Mouse (Mus musculus): Measurements from ENCODE around the gene Bcas1. TPM values are rescaled to one million over a fixed set of nuclear protein-coding genes. Genes with fewer than 3 reads are reported as not detected.

The Bcas1 gene
- polyA plus RNA-seq (2016; fragmentation: Nextera tagmentation; extraction: Ambion mirVana), result 5.2 and 5.7 TPM in 2 replicates

DNA sequence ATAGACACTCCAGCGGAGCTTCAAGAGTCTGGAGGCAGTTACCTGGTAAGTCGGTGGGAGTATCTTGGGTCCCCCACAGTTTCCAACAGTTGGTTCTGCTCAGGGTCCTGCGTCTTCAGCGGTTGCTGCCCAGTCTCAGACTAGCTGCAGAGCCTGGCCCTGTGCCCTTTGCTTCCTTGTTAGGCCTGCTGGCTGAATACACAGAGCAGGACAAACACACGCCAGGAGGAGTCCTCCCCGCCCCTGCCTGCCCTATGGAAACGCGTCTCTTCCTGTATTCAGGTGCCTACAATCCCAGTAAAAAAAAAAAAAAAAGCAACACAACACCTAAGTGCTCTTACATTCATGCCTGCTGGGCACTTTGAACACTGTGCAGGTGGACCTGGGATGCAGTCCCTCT lies at the start of gene Bcas1:
Gene Bcas1 (minus strand): TSS at position 142 of the 400 bp plus-strand sequence.
- 0 out of 2 replicates have a peak within 1 kb of the TSS, but pooled peaks have one; percentile 3 for H3K4me3 ChIP-seq
- peak; percentile 61 for ATAC-seq
- 50% methylated on average over 8 of the region's 8 CpGs for WGBS (ENCODE audit: insufficient replicate concordance)
- no peak within 1 kb of the TSS for H3K4me2 ChIP-seq
- no peaks in the 10 kb centered on the region for H3K4me1 ChIP-seq
- H3K36me3 ChIP-seq, result no peaks in the 10 kb centered on the region
- no peaks in the 10 kb centered on the region for H3K9me3 ChIP-seq (replicated peaks)
- H3K27ac ChIP-seq, result peak within 1 kb of the TSS; percentile 28; the same call in 1 of the 2 replicates
- no peaks in the 10 kb centered on the region for H3K27me3 ChIP-seq (replicated peaks)
- H3K9ac ChIP-seq, result no peak within 1 kb of the TSS

- 0 out of 2 replicates have a peak, but pooled peaks cover 2% of the 10 kb centered on the region for H3K9me3 ChIP-seq (replicated peaks)
- no peak overlapping the region for H3K27ac ChIP-seq
- H3K27me3 ChIP-seq (replicated peaks), result 0 out of 2 replicates have a peak, but pooled peaks cover 5% of the 10 kb centered on the region
- H3K4me1 ChIP-seq, result no peaks in the 10 kb centered on the region
- no peak for ATAC-seq
- H3K36me3 ChIP-seq, result no peaks in the 10 kb centered on the region
- H3K4me2 ChIP-seq, result no peak overlapping the region
- no peak overlapping the region for H3K9ac ChIP-seq
- H3K4me3 ChIP-seq, result no peak overlapping the region
- 78% methylated on average over 8 of the region's 8 CpGs for WGBS (ENCODE audit: insufficient replicate concordance)
Observed at GRCm38 (mm10) chr2:170476643-170477042, 49.0 kb upstream of the Bcas1 start.

DNA sequence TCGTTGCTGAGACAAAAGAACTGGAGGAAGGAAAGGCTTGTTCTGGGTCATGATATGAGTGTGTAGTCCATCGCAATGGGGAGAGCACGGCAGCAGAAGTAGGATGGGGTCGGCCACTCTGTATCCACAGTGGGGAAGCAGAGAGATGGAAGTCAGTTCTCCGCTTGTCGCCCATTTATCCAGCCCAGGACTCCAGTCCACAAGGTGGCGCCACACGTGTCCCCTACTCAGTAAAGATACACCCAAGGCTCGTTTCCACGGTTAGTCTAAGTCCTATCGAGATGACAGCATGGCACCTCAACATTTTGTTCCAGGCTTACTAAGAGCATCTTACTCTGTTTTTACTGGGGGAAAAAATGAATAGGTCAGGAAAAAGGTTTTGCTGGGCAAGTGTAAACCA lies 48.6 kb upstream of the Bcas1 start:
- H3K9ac ChIP-seq, result no peak overlapping the region
- ATAC-seq, result no peak
- H3K4me3 ChIP-seq, result no peak overlapping the region
- H3K27me3 ChIP-seq (replicated peaks), result 0 out of 2 replicates have a peak, but pooled peaks cover 5% of the 10 kb centered on the region
- no peak overlapping the region for H3K27ac ChIP-seq
- no peaks in the 10 kb centered on the region for H3K4me1 ChIP-seq
- 0 out of 2 replicates have a peak, but pooled peaks cover 2% of the 10 kb centered on the region for H3K9me3 ChIP-seq (replicated peaks)
- H3K36me3 ChIP-seq, result no peaks in the 10 kb centered on the region
- H3K4me2 ChIP-seq, result no peak overlapping the region
- WGBS (ENCODE audit: insufficient replicate concordance), result 55% methylated on average over 11 of the region's 11 CpGs

GRCm38 (mm10) chr2:170475164-170475563 lies 47.5 kb upstream of the Bcas1 start:
- Histone ChIP-seq H3K27me3 (replicated peaks) (peaks cover 12% of the 10 kb centered on the region; the same call in 1 of the 2 replicates), H3K4me2 (no peak overlapping the region), H3K9me3 (replicated peaks) (0 out of 2 replicates have a peak, but pooled peaks cover 2% of the 10 kb centered on the region), H3K4me1 (no peaks in the 10 kb centered on the region), H3K27ac (no peak overlapping the region), H3K36me3 (no peaks in the 10 kb centered on the region), H3K9ac (no peak overlapping the region), H3K4me3 (no peak overlapping the region)
- WGBS (ENCODE audit: insufficient replicate concordance), result 80% methylated on average over 3 of the region's 3 CpGs
- no peak for ATAC-seq

- 79% methylated on average over 5 of the region's 5 CpGs for WGBS (ENCODE audit: insufficient replicate concordance)
- H3K36me3 ChIP-seq, result no peaks in the 10 kb centered on the region
- H3K4me1 ChIP-seq, result peaks cover 3% of the 10 kb centered on the region; the same call in 1 of the 2 replicates
- H3K9me3 ChIP-seq (replicated peaks), result 0 out of 2 replicates have a peak, but pooled peaks cover 2% of the 10 kb centered on the region
- ATAC-seq, result no peak
- H3K27me3 ChIP-seq (replicated peaks), result peaks cover 12% of the 10 kb centered on the region; the same call in 1 of the 2 replicates
- no peak overlapping the region for H3K9ac ChIP-seq
- H3K4me3 ChIP-seq, result no peak overlapping the region
- no peak overlapping the region for H3K4me2 ChIP-seq
- H3K27ac ChIP-seq, result no peak overlapping the region
Observed at GRCm38 (mm10) chr2:170474125-170474524, 46.5 kb upstream of the Bcas1 start.

- no peak for ATAC-seq
- WGBS (ENCODE audit: insufficient replicate concordance), result 58% methylated on average over 5 of the region's 5 CpGs
Observed at GRCm38 (mm10) chr2:170470591-170470990, 42.9 kb upstream of the Bcas1 start.

DNA sequence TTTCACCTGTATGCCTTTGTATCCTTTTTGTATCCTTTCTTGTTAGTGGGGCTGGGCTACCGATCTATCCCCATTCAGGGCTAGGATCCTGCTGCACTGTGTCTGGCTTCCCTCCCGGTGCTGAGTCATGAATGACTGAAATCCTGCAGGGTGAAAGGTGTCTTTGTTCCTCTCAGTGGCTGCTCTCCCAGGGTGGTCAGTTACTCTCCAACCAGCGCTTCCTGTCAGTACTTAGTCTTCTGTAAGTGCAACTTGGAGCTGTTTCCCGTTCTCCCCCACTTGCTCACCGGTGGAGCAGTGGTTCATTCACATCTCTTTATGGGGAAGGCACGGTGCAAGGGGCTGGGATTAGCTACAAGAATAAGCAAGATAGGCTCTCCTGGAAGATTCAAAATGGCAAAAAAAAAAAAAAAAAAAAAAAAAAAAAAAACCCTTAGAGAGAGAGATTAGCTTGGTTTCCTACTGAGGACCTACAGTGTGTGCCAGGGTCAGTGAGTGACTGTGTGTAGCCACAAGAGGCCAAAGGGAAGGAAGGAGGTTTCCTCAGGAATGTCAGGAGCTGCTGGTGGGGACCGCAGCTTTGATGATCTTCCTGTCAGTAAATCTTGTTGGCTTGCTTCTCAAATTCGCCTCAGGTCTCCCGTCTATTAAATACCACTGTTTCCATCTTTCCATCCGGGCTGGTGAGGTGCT lies 42.1 kb upstream of the Bcas1 start:
- no peak for ATAC-seq
- no peak overlapping the region for H3K27ac ChIP-seq
- H3K27me3 ChIP-seq (replicated peaks), result peaks cover 7% of the 10 kb centered on the region; the same call in 1 of the 2 replicates
- H3K4me1 ChIP-seq, result peaks cover 3% of the 10 kb centered on the region; the same call in 1 of the 2 replicates
- 6% methylated on average over 10 of the region's 10 CpGs for WGBS (ENCODE audit: insufficient replicate concordance)
- 0 out of 2 replicates have a peak, but pooled peaks cover 2% of the 10 kb centered on the region for H3K9me3 ChIP-seq (replicated peaks)
- H3K4me3 ChIP-seq, result no peak overlapping the region
- no peaks in the 10 kb centered on the region for H3K36me3 ChIP-seq
- no peak overlapping the region for H3K9ac ChIP-seq
- no peak overlapping the region for H3K4me2 ChIP-seq

More at GRCm38 (mm10) chr2:170470591-170470990, 42.9 kb upstream of the Bcas1 start:
- Histone ChIP-seq H3K4me1 (peaks cover 3% of the 10 kb centered on the region; the same call in 1 of the 2 replicates), H3K27ac (no peak overlapping the region), H3K9me3 (replicated peaks) (0 out of 2 replicates have a peak, but pooled peaks cover 2% of the 10 kb centered on the region), H3K9ac (no peak overlapping the region), H3K27me3 (replicated peaks) (peaks cover 7% of the 10 kb centered on the region; the same call in 1 of the 2 replicates), H3K36me3 (no peaks in the 10 kb centered on the region), H3K4me3 (no peak overlapping the region), H3K4me2 (no peak overlapping the region)

GRCm38 (mm10) chr2:170468009-170468408 lies 40.4 kb upstream of the Bcas1 start:
- Histone ChIP-seq H3K9ac (no peak overlapping the region), H3K4me3 (no peak overlapping the region), H3K9me3 (replicated peaks) (no peaks in the 10 kb centered on the region), H3K4me2 (no peak overlapping the region), H3K4me1 (peaks cover 3% of the 10 kb centered on the region; the same call in 1 of the 2 replicates), H3K27me3 (replicated peaks) (peaks cover 7% of the 10 kb centered on the region; the same call in 1 of the 2 replicates), H3K27ac (no peak overlapping the region), H3K36me3 (no peaks in the 10 kb centered on the region)
- ATAC-seq, result no peak

- Histone ChIP-seq H3K9ac (no peak overlapping the region), H3K9me3 (replicated peaks) (no peaks in the 10 kb centered on the region), H3K36me3 (no peaks in the 10 kb centered on the region), H3K4me3 (no peak overlapping the region), H3K27ac (no peak overlapping the region), H3K4me2 (no peak overlapping the region), H3K27me3 (replicated peaks) (no peaks in the 10 kb centered on the region; the same call in 1 of the 2 replicates), H3K4me1 (peaks cover 3% of the 10 kb centered on the region; the same call in 1 of the 2 replicates)
- WGBS (ENCODE audit: insufficient replicate concordance), result 55% methylated on average over 4 of the region's 4 CpGs
- no peak for ATAC-seq
Observed at GRCm38 (mm10) chr2:170464817-170465216, 37.2 kb upstream of the Bcas1 start.

GRCm38 (mm10) chr2:170461652-170462051 lies 34.0 kb upstream of the Bcas1 start:
- Histone ChIP-seq H3K27ac (no peak overlapping the region), H3K36me3 (no peaks in the 10 kb centered on the region), H3K4me1 (no peaks in the 10 kb centered on the region), H3K27me3 (replicated peaks) (no peaks in the 10 kb centered on the region), H3K9ac (no peak overlapping the region), H3K9me3 (replicated peaks) (no peaks in the 10 kb centered on the region), H3K4me3 (no peak overlapping the region), H3K4me2 (no peak overlapping the region)
- WGBS (ENCODE audit: insufficient replicate concordance), result 58% methylated on average over 7 of the region's 7 CpGs
- ATAC-seq, result no peak

GRCm38 (mm10) chr2:170459805-170460204 lies 32.2 kb upstream of the Bcas1 start:
- Histone ChIP-seq H3K4me2 (no peak overlapping the region), H3K36me3 (no peaks in the 10 kb centered on the region), H3K4me3 (no peak overlapping the region), H3K4me1 (no peaks in the 10 kb centered on the region), H3K9me3 (replicated peaks) (no peaks in the 10 kb centered on the region), H3K9ac (no peak overlapping the region), H3K27me3 (replicated peaks) (no peaks in the 10 kb centered on the region), H3K27ac (0 out of 2 replicates have a peak overlapping the region, but pooled peaks have one; percentile 6)
- ATAC-seq, result peak; percentile 77
- WGBS (ENCODE audit: insufficient replicate concordance), result 49% methylated on average over 9 of the region's 9 CpGs

GRCm38 (mm10) chr2:170459183-170459582 lies 31.5 kb upstream of the Bcas1 start:
- H3K4me3 ChIP-seq, result no peak overlapping the region
- H3K4me1 ChIP-seq, result no peaks in the 10 kb centered on the region
- ATAC-seq, result no peak
- no peaks in the 10 kb centered on the region for H3K36me3 ChIP-seq
- no peaks in the 10 kb centered on the region for H3K27me3 ChIP-seq (replicated peaks)
- WGBS (ENCODE audit: insufficient replicate concordance), result 59% methylated on average over 10 of the region's 10 CpGs
- H3K27ac ChIP-seq, result peak overlapping the region; percentile 20; the same call in 1 of the 2 replicates
- no peak overlapping the region for H3K9ac ChIP-seq
- H3K4me2 ChIP-seq, result no peak overlapping the region
- no peaks in the 10 kb centered on the region for H3K9me3 ChIP-seq (replicated peaks)

Data from liver, embryonic 12.5 days (tissue).